Mouse (Mus musculus) urinary bladder, postnatal 10 days (tissue): ENCODE results near the gene Trir.

Experiments
- DNase-seq: peaks from one replicate; pipeline ENCODE4 v3.0.0; 2022; ENCODE audit warnings: low spot score

The Trir gene

DNA sequence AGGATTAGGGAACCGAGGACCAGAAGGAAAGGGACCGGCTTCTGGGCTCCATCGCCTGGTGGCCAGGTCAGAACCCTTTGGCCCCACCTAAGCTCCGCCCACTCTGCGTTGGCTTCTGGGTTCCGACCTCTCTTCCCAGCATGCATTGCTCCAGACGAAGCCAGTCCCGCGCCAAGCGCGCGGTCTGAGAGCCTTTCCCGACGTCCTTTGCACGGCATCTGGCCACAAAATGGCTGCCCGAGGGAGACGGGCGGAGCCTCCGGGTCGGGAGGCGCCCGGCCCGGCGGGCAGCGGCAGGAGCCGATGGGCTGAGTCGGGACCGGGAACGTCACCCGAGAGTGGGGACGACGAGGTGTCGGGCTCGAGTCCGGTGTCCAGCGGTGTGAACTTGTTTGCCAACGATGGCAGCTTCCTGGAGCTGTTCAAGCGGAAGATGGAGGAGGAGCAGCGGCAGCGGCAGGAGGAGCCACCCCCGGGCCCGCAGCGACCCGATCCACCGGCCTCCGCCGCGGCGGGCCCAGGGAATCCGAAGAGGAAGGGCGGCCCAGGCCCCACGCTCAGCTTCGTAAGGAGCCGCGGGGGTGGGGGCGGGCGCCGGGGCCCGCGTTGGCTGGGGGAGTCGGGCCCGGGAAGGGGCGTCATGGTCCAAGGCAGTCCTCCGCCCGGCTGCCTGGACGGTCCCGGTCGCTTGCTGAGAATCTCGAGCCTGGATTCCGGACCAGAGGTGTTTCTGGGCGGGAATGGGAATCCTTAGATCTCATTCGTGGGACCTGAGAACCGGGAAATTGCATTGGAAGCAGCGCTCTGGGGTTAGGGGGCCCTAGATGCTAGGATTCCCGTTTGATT lies at the start of gene Trir:
TSS of gene Trir (plus strand) at position 154 of the 846 bp plus-strand sequence.
- DNase-seq: peak; percentile 85

DNA sequence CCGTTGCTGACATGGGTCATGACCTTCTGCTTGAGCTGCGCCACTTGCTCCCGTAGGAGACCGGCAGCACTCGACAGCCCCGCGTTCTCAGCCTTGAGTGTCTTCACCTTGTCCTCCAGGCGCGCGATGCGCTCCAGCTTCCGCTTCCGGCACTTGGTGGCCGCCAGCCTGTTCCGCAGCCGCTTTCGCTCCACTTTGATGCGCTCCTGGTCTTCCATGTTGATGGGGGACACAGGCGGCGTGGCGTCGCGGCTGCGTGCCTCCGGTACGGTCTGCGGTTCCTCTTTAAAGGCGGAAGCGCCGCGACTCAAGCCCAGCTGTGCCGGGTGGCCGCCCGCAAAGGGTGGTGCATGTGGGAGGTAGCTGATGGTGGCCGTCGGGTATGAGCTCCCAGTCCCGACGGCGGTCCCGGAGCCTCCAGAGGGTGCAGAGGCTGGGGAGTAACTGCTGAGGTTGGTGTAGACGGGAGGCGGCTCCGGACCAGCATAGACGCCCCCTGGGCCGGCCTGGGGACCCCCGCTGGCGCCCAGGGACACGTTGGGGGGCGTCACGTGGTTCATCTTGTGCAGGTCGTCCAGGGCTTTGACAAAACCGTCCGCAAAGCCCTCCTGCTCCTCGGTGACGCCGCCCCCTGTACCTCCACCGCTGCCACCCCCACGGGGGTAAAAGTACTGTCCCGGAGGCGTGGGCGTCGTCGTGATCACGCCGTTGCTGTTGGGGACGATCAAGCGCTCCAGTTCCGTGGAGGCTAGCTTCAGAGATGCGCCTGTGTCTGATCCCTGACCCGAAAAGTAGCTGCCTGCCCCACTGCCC lies 49.0 kb upstream of the Trir start:
- DNase-seq: no peak

DNA sequence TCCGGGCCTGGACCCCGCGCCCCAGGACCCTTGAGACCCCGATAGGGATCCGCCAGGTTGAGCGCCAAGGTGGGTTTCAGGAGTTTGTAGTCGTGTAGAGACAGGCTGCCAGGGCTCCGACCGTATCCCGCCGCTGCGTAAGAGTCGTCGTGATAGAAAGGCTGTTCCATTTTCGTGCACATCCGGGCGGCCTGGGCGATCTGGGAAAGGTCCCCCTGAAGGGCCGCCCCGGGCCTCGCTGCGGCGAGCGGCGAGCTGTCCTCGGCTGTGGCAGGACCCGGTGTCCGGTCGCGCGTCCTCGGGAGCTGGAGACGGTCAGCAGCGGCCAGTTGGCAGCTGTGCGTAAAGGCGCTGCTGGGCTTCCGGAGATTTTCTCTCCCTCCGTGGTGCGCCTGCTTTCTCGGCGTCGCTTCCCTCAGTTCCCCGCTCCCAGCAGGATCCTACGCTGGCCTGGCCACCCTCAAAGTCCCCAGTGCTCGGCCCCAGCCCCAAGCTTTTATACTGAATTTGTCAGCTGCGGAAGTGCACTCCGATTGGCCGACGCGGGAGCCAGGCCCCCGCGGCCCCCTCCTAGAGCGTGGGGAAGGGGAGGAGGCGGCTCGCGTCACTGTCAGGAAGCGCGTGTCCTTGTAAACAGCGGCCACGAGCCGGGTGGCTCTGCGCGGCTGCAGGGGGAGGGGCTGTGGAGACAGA lies 48.2 kb upstream of the Trir start, which contains the start of gene Junb:
TSS of gene Junb (minus strand) at position 471 of the 693 bp plus-strand sequence.
- DNase-seq: peak; percentile 89

DNA sequence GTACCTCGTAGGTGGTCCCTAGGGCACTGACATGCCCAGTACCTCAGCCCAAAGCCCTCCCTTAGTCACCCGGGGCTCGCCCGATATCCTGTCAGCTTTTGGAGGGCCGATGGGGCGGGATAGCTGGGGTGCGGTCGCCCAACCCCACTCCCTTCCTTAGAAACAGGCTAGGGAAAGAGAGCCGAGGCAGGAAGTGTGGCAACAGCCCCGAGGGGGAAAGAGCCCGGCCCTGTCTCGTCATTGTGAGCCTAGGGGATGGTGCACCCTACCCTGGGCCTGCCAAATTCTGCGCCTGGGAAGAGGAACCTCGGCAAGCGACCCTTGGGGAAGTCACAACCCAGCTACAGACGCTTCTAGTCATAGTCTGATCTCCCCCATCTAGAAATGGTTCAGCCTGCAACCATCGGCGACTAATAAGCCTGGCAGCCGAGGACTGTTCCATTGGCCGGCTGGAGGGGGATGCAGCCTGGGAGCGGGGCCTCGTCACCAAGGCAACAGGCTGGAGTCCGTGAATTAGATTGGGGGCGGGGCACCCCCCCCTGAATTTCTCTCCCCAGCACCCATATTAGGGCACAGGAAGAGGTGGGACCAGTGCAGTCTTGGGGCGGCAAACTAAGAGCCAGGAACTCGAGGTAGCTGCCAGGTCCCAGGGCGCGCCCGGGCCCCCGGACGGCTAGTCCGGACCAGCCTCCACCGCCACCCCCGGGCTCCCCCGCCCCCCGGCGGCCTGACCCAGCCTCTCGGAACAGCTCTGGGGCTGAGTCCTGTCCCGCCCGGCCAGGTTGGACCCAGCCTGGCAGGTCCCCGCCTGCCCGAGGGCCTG lies 46.8 kb upstream of the Trir start:
- DNase-seq: peak; percentile 85

DNA sequence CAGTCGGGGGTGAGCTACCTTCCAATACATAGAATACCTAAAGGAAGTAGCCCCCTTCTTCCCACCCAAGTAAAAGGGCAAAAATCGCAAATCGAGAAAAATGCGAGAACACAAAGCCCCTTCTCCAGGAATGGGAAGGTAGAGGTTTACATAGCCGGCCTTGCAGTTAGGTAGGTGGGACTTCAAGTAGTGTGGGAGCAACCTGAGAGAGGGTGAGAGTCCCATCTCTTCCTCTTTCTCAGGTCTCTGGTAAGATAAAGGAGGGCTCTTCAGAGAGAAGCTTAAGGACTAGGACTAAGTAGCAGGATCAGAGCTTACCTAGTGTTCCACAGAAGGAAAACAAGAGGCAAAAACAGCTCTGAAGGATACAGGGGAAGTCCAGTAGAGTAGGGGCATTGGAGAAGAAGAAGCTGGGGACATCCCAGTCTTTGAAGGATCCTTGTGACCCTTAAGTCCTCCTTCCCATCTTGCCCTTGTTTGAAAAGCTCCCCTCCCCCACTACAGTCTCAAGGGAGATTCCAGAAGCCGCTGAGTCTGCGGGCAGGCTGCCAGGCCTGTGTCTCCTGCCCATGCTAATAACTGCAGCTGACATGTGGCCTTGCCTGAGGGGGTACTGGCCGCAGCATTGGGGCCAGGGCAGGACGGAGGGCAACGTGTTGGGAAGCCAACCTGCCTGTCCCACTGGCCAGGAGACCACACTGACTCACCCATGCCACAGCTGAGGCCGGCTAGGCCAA lies 45.8 kb upstream of the Trir start:
- DNase-seq: peak; percentile 57

GRCm38 (mm10) chr8:84981644-84982498 lies 44.8 kb upstream of the Trir start:
- DNase-seq: no peak

GRCm38 (mm10) chr8:84982499-84983011 lies 44.1 kb upstream of the Trir start:
- DNase-seq: no peak

DNA sequence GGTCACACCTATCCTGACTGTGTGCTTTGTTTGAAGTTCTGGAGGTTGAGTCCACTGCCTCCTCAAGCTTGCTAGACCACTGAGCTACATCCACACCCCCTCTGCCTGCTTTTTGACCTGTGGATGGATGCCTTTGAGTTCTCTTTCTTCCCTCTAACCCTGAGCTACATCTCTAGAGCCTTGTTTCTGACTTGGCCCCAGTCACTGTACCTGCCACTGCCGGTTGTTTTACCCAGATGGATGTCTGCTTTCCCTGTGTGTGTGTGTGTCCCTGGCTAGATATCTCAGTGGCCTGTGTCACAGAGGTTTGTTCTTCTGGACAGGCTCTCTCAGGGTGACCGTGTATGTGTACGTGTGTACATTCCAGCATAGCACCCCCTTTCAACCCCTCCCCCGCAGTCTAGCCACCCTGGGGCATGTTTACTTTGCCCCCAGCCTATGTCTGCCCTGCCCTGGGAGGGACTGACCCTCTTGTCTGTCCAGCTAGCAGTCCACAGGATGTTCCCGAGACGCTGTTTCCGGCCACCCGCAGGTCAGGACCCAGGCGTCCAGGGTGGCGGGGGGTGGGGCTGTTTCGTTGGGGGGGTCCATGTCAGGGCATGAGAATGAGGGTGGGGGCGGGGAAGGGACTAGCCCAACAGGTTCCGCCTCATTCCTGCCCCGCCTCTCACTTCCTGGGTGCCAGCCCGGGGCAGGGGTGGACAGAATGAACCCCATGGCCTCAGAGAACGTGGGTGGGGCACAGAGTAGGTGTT lies 42.2 kb upstream of the Trir start:
- DNase-seq: no peak

DNA sequence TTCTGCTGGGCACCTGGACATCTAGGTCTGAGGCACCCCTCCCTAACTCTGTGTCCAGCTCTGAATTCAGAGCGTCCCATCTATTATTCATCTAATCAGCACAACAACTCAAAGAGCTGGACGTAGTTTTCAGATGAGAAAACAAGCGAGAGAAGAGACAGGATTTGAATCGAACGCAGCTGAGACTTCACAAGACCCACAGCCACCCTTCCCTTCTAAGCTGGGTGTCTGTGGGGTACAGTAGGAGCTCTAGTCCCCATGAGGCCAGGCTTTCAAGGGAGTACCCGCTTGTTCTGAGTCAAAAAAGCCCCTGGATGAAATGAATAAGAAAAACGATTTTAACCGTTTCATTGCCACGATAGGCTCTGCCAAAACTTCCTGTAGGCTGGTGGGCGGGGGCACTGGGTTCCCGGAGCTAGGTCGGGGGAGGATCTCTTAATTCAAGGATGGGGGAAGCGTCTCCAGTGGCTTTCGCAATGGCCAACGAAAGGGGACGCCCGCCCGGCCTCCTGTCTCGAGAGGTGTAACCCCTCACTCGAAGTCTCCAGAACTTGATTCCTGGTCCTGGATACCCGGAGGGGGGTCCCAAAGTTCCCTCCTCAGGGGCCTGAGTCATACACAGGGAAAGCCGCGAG lies 41.5 kb upstream of the Trir start:
- DNase-seq: no peak

- peak; percentile 61 for DNase-seq
Measured at GRCm38 (mm10) chr8:84985684-84986378, 40.8 kb upstream of the Trir start.

GRCm38 (mm10) chr8:84986379-84986945 lies 40.2 kb upstream of the Trir start:
- no peak for DNase-seq

GRCm38 (mm10) chr8:84987388-84987787 lies 39.2 kb upstream of the Trir start:
- DNase-seq: no peak

GRCm38 (mm10) chr8:84987903-84988302 lies 38.7 kb upstream of the Trir start:
- DNase-seq: no peak

DNA sequence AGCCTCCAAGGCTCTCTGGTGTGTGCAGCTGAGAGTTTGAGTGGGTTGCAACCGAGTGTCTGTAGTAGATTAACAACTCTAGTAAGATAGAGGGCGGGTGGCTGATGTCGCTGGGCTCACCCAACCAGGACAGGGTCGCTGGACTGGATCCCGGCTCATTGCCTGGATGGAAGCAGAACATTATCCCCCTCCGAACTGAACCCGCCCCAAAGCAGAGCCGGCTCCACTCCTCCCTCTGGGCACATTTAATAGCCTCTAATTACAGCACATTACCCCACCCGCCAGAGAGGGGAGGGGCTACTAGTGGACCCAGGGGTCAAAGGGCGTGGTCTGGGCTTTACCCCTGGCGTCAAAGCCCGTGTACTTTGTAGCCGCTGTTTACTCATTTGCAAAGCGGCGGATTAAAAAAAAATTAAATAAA lies 37.3 kb upstream of the Trir start:
- no peak for DNase-seq

DNA sequence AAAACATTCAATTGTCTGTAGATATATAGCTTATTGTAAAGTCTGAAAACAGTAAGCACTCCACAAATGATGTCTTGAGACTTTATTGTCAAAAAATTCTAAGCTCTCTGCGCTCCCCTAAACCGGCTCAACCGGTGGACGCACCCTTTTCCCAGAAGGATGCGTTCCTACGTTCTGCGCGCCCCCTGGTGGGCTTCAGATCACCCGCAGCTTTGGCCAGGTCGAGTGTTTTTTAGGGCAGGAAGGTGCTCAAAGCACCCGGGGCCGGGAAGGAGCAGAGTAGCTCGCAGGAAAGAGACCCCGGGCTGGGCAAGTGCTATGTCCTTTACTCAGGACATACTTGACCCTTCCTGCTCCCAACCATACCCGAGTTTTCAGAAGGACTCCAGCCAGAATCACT lies 36.8 kb upstream of the Trir start:
- DNase-seq: peak; percentile 87

DNA sequence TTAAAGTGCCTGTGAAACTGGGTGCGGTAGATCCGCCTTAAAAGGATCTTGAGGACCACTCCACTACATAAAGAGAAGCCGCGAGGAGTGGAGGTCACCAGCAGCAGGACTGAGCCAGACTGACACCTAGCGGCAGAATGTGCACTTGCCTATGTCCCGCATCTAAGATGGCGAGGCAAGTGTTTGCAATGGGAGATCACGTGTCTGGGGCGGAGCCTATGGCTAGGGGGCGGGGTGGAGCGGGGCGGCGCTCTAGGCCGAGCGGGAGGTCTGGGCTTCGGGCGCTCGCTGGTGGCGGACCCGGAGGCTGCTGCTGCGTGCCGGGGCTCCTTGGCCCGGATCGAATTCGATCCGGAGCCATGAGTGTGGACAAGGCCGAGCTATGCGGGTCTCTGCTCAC lies 36.3 kb upstream of the Trir start, which contains the start of gene Hook2:
TSS of gene Hook2 (plus strand) at position 255 of the 400 bp plus-strand sequence.
- peak; percentile 91 for DNase-seq

DNA sequence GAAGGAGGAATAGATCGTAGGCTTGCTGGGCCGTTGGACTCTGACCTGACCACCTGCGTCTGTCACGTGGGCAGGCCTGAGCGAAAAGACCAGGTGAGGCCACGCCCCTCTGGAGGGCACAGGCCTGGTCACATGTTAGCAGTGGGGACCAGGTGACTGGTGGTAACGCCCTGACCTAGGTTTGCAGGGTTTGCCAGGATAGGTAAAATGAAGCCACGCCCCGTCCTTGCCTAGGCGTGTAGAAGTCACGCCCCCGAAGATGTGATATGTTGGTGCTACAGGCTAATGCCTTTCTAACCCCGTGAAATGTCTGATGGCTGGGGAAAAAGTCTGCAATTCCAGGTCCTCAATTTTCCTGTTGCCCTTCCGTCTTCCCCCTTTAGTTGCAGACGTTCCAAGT lies 35.8 kb upstream of the Trir start:
- DNase-seq: no peak
